Mouse (Mus musculus) CH12.LX (cell line): ENCODE results near the gene Olfr718-ps1.

Source experiments
- CHD2 ChIP-seq: IDR thresholded peaks from 2 replicates; pipeline ENCODE4 v1.6.1; 2011; ENCODE audit warnings: low read length, improper control_type of control experiment
- E2F4 ChIP-seq: IDR thresholded peaks from 2 replicates; pipeline ENCODE4 v1.6.1; 2011; ENCODE audit warnings: low read depth, low read length, improper control_type of control experiment; ENCODE audit not compliant: insufficient replicate concordance
- POLR2A ChIP-seq: IDR thresholded peaks from 2 replicates; pipeline ENCODE4 v1.6.1; 2011; ENCODE audit warnings: low read depth, mild to moderate bottlenecking, improper control_type of control experiment, low read length
- ZC3H11A ChIP-seq: IDR thresholded peaks from 2 replicates; pipeline ENCODE4 v1.6.1; 2012; ENCODE audit warnings: low read depth, mild to moderate bottlenecking, inconsistent platforms, low read length, improper control_type of control experiment

DNA sequence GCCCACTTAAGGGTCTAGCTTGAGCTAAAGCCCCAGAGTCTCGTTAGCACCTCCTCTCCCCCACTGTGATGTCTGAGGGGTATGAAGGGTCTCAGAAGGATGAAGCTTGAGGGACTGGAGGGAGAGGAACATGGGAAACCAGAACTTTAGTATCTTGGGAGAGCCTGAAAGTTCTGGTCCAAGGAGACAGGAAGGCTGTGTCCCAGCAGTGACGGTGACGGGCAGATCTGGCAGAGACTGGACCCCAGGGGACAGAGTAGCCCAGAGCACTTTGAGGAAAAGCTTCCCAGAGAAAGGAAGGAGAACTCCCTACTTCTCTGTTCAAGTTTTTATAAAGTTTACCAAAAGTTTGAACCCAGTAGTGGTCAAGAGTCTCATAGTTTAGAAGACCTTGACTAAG lies at the start of gene Olfr718-ps1:
- TF ChIP-seq CHD2 (no peak), ZC3H11A (no peak), POLR2A (no peak), E2F4 (no peak)
